Mouse (Mus musculus) adrenal gland, postnatal 0 days (tissue): ENCODE measurements around the gene Atrnl1. TPM values are rescaled to one million over a fixed set of nuclear protein-coding genes. Genes with fewer than 3 reads are reported as not detected.

Source experiments
- microRNA-seq: library from miRNA; unstranded; fragments of <30 nt; microRNA quantifications from one replicate; pipeline ENCODE4, GENCODE M21; 2016; ENCODE audit warnings: borderline replicate concordance; ENCODE audit not compliant: insufficient number of aligned reads
- polyA plus RNA-seq: library from polyadenylated mRNA; unstranded; fragments of >200 nt; fragmentation: Nextera tagmentation; extraction: Ambion mirVana; gene quantifications from 2 replicates; pipeline ENCODE4 v1.2.1, GENCODE M21; 2015

Atrnl1 gene
- 3.9 and 5.7 TPM in 2 replicates for polyA plus RNA-seq

GRCm38 (mm10) chr19:57610476-57611261 is at the start of gene Atrnl1:
Gene Atrnl1 (plus strand): TSS chr19:57611034.

Small RNAs within 50 kb of the gene (microRNA-seq; reads per million reads assigned to microRNA genes)
- gene Mir5623 = not detected

Other genes starting within 250 kb of the Atrnl1 start
- 21.6 and 24.2 TPM in 2 replicates for gene Trub1, start 158.1 kb upstream of the Atrnl1 start, polyA plus RNA-seq